Mouse (Mus musculus) forebrain, embryonic 13.5 days (tissue): ENCODE measurements around the gene Arhgef2. TPM values are rescaled to one million over a fixed set of nuclear protein-coding genes. Genes with fewer than 3 reads are reported as not detected.

Source experiments
- ATAC-seq: fragments of 200-750 bp; cut with Nextera tagmentation; 2 replicates; pipeline ENCODE4 v1.8.0; 2017
- H3K27ac ChIP-seq: fragments of 300-500 bp; sonication (generic); 2 replicates; pipeline ENCODE4 v1.5.1; 2015; ENCODE audit warnings: inconsistent platforms, mild to moderate bottlenecking, moderate library complexity
- H3K27me3 ChIP-seq: fragments of 300-500 bp; sonication (generic); 2 replicates; pipeline ENCODE4 v1.6.1; 2015; ENCODE audit warnings: mild to moderate bottlenecking, inconsistent platforms
- H3K36me3 ChIP-seq: fragments of 300-500 bp; sonication (generic); 2 replicates; pipeline ENCODE4 v1.6.1; 2015; ENCODE audit warnings: mild to moderate bottlenecking, inconsistent platforms; ENCODE audit not compliant: poor library complexity, severe bottlenecking
- H3K4me1 ChIP-seq: fragments of 300-500 bp; sonication (generic); 2 replicates; pipeline ENCODE4 v1.6.1; 2015; ENCODE audit warnings: inconsistent platforms
- H3K4me2 ChIP-seq: fragments of 300-500 bp; sonication (generic); 2 replicates; pipeline ENCODE4 v1.6.1; 2015; ENCODE audit warnings: inconsistent platforms, mild to moderate bottlenecking, moderate library complexity
- H3K4me3 ChIP-seq: fragments of 300-500 bp; sonication (generic); 2 replicates; pipeline ENCODE4 v1.5.1; 2015; ENCODE audit warnings: mild to moderate bottlenecking, inconsistent platforms
- H3K9ac ChIP-seq: fragments of 300-500 bp; sonication (generic); 2 replicates; pipeline ENCODE4 v1.6.1; 2015; ENCODE audit warnings: mild to moderate bottlenecking, inconsistent platforms
- H3K9me3 ChIP-seq: fragments of 300-500 bp; sonication (generic); replicated peaks from 2 replicates; pipeline ENCODE4 v1.6.1; 2016; ENCODE audit warnings: inconsistent platforms
- WGBS: fragments of 180-500 bp; shearing (Covaris S2); methylation state at CpG from one replicate; pipeline ENCODE4 v1.1.7; 2015; 5-methylcytosine and 5-hydroxymethylcytosine counted together
- polyA plus RNA-seq: library from polyadenylated mRNA; unstranded; fragments of >200 nt; fragmentation: Nextera tagmentation; extraction: Ambion mirVana; gene quantifications from 2 replicates; pipeline ENCODE4 v1.2.1, GENCODE M21; 2015

Arhgef2 gene
- polyA plus RNA-seq, 1 experiment from 2014 or later = 162 TPM

GRCm38 (mm10) chr3:88677399-88677798 lies 71.6 kb downstream of the Arhgef2 start:
- H3K9ac ChIP-seq = peak overlapping the region; percentile 56
- H3K4me1 ChIP-seq = peaks cover 5% of the 10 kb centered on the region
- WGBS = 12% methylated on average over 11 of the region's 11 CpGs
- ATAC-seq = peak; percentile 53; the same call in 1 of the 2 replicates
- H3K4me3 ChIP-seq = peak overlapping the region; percentile 26
- H3K4me2 ChIP-seq = peak overlapping the region; percentile 57
- no peak overlapping the region for H3K27ac ChIP-seq
- H3K36me3 ChIP-seq = no peaks in the 10 kb centered on the region
- no peaks in the 10 kb centered on the region for H3K9me3 ChIP-seq
- H3K27me3 ChIP-seq = no peaks in the 10 kb centered on the region

GRCm38 (mm10) chr3:88683814-88684213 lies 78.0 kb downstream of the Arhgef2 start:
- 92% methylated on average over 2 of the region's 2 CpGs for whole genome bisulfite sequencing
- ATAC-seq = no peak

GRCm38 (mm10) chr3:88684236-88684979 lies 78.6 kb downstream of the Arhgef2 start:
- WGBS = 64% methylated on average over 8 of the region's 8 CpGs
- Histone ChIP-seq H3K27ac (no peak overlapping the region), H3K4me3 (peak overlapping the region; percentile 96), H3K27me3 (no peaks in the 10 kb centered on the region), H3K4me2 (peak overlapping the region; percentile 92), H3K4me1 (peaks cover 24% of the 10 kb centered on the region), H3K9me3 (no peaks in the 10 kb centered on the region), H3K36me3 (peaks cover 18% of the 10 kb centered on the region), H3K9ac (no peak overlapping the region)
- no peak for ATAC-seq

More at GRCm38 (mm10) chr3:88683814-88684213, 78.0 kb downstream of the Arhgef2 start:
- Histone ChIP-seq H3K27ac (no peak overlapping the region), H3K4me1 (peaks cover 23% of the 10 kb centered on the region), H3K9ac (no peak overlapping the region), H3K4me3 (no peak overlapping the region), H3K9me3 (no peaks in the 10 kb centered on the region), H3K4me2 (no peak overlapping the region), H3K36me3 (peaks cover 12% of the 10 kb centered on the region), H3K27me3 (no peaks in the 10 kb centered on the region)

- under 1% methylated on average over 47 of the region's 47 CpGs for WGBS
- peak within 1 kb of the TSS; percentile 97 for H3K27ac ChIP-seq
- peaks cover 24% of the 10 kb centered on the region for H3K4me1 ChIP-seq
- peaks cover 26% of the 10 kb centered on the region for H3K36me3 ChIP-seq
- peak; percentile 99 for ATAC-seq
- peak within 1 kb of the TSS; percentile 96 for H3K4me3 ChIP-seq
- H3K4me2 ChIP-seq = peak within 1 kb of the TSS; percentile 92
- H3K27me3 ChIP-seq = no peaks in the 10 kb centered on the region
- H3K9me3 ChIP-seq = no peaks in the 10 kb centered on the region
- H3K9ac ChIP-seq = peak within 1 kb of the TSS; percentile 98
Observed at GRCm38 (mm10) chr3:88684980-88685941, 79.5 kb downstream of the Arhgef2 start, which contains the start of gene Khdc4. Gene Khdc4 (plus strand): TSS chr3:88685803.

- H3K36me3 ChIP-seq = peaks cover 34% of the 10 kb centered on the region
- peak overlapping the region; percentile 97 for H3K27ac ChIP-seq
- H3K4me1 ChIP-seq = peaks cover 24% of the 10 kb centered on the region
- peak overlapping the region; percentile 96 for H3K4me3 ChIP-seq
- no peaks in the 10 kb centered on the region for H3K9me3 ChIP-seq
- H3K9ac ChIP-seq = peak overlapping the region; percentile 98
- H3K27me3 ChIP-seq = no peaks in the 10 kb centered on the region
- peak overlapping the region; percentile 92 for H3K4me2 ChIP-seq
- ATAC-seq = peak; percentile 75
- under 1% methylated on average over 45 of the region's 45 CpGs for WGBS
Observed at GRCm38 (mm10) chr3:88685958-88686451, 80.2 kb downstream of the Arhgef2 start.

GRCm38 (mm10) chr3:88686734-88687611 lies 81.2 kb downstream of the Arhgef2 start:
- Histone ChIP-seq H3K4me2 (peak overlapping the region; percentile 92), H3K36me3 (peaks cover 43% of the 10 kb centered on the region), H3K9ac (peak overlapping the region; percentile 98), H3K27me3 (no peaks in the 10 kb centered on the region), H3K4me3 (peak overlapping the region; percentile 96), H3K27ac (0 out of 2 replicates have a peak overlapping the region, but pooled peaks have one; percentile 97), H3K9me3 (no peaks in the 10 kb centered on the region), H3K4me1 (peaks cover 24% of the 10 kb centered on the region)
- ATAC-seq = no peak
- 62% methylated on average over 13 of the region's 13 CpGs for WGBS

- Histone ChIP-seq H3K4me1 (peaks cover 24% of the 10 kb centered on the region), H3K27me3 (no peaks in the 10 kb centered on the region), H3K4me2 (no peak overlapping the region), H3K27ac (no peak overlapping the region), H3K9me3 (no peaks in the 10 kb centered on the region), H3K9ac (no peak overlapping the region), H3K36me3 (peaks cover 63% of the 10 kb centered on the region), H3K4me3 (no peak overlapping the region)
- no peak for ATAC-seq
- WGBS = 97% methylated on average over 5 of the region's 5 CpGs
Observed at GRCm38 (mm10) chr3:88689079-88689478, 83.3 kb downstream of the Arhgef2 start.

GRCm38 (mm10) chr3:88695545-88695944 lies 89.8 kb downstream of the Arhgef2 start:
- Histone ChIP-seq H3K9ac (no peak overlapping the region), H3K36me3 (peaks cover 98% of the 10 kb centered on the region), H3K4me1 (no peaks in the 10 kb centered on the region), H3K9me3 (no peaks in the 10 kb centered on the region), H3K4me2 (no peak overlapping the region), H3K27ac (no peak overlapping the region), H3K4me3 (no peak overlapping the region), H3K27me3 (no peaks in the 10 kb centered on the region)
- no peak for ATAC-seq

Other genes with a start within 250 kb of the Arhgef2 start
- 0.81 and 1.0 TPM in 2 replicates for gene Paqr6, start 241.4 kb upstream of the Arhgef2 start, polyA plus RNA-seq
- gene Bglap3, start 233.2 kb upstream of the Arhgef2 start, polyA plus RNA-seq = not detected in 2 replicates
- gene Bglap2, start 227.3 kb upstream of the Arhgef2 start, polyA plus RNA-seq = not detected in 2 replicates
- 0.54 TPM in 1 of 2 replicates, not detected in the other for gene Bglap, start 221.5 kb upstream of the Arhgef2 start, polyA plus RNA-seq
- 107 TPM in 2 replicates for gene Pmf1, start 195.6 kb upstream of the Arhgef2 start, polyA plus RNA-seq
- 23.0 and 26.2 TPM in 2 replicates for gene Slc25a44, start 180.8 kb upstream of the Arhgef2 start, polyA plus RNA-seq
- gene Sema4a, start 144.8 kb upstream of the Arhgef2 start, polyA plus RNA-seq = 13.7 and 16.7 TPM in 2 replicates
- gene Lmna, start 96.0 kb upstream of the Arhgef2 start, polyA plus RNA-seq = 12.1 and 15.5 TPM in 2 replicates
- 51.5 and 52.6 TPM in 2 replicates for gene Mex3a, start 73.6 kb upstream of the Arhgef2 start, polyA plus RNA-seq
- not detected in 2 replicates for gene Rab25, start 57.7 kb upstream of the Arhgef2 start, polyA plus RNA-seq
- 170 and 180 TPM in 2 replicates for gene Lamtor2, start 52.9 kb upstream of the Arhgef2 start, polyA plus RNA-seq
- gene Ubqln4, start 52.2 kb upstream of the Arhgef2 start, polyA plus RNA-seq = 43.5 and 47.5 TPM in 2 replicates
- 139 and 143 TPM in 2 replicates for gene Ssr2, start 30.1 kb upstream of the Arhgef2 start, polyA plus RNA-seq
- not detected in 2 replicates for gene Rxfp4, start 47.2 kb downstream of the Arhgef2 start, polyA plus RNA-seq
- gene Khdc4, start 79.8 kb downstream of the Arhgef2 start, polyA plus RNA-seq = 97.8 and 102 TPM in 2 replicates
- gene Rit1, start 110.9 kb downstream of the Arhgef2 start, polyA plus RNA-seq = 49.5 and 52.6 TPM in 2 replicates
- 218 and 237 TPM in 2 replicates for gene Syt11, start 169.2 kb downstream of the Arhgef2 start, polyA plus RNA-seq
- gene Gon4l, start 229.3 kb downstream of the Arhgef2 start, polyA plus RNA-seq = 12.7 and 14.6 TPM in 2 replicates